Mouse (Mus musculus) myocyte (in vitro differentiated cells): ENCODE measurements at regions not wholly inside any gene's neighbourhood (a gene's known extent, or its start where the extent isn't known, plus 50 kb on each side); places are given as distances from the start of the nearest gene placed in this dataset.

Experiments used
- CEBPB ChIP-seq: IDR thresholded peaks from 2 replicates; pipeline ENCODE4 v1.6.1; 2011; ENCODE audit warnings: mild to moderate bottlenecking, moderate library complexity; ENCODE audit not compliant: poor library complexity, insufficient read depth, severe bottlenecking
- E2F4 ChIP-seq: IDR thresholded peaks from one replicate; pipeline ENCODE4 v1.6.1; 2011; ENCODE audit warnings: mild to moderate bottlenecking, control low read depth, moderate library complexity; ENCODE audit not compliant: insufficient read depth
- MAX ChIP-seq: IDR thresholded peaks from one replicate; pipeline ENCODE4 v1.6.1; 2011; ENCODE audit warnings: low read depth, mild to moderate bottlenecking, control low read depth
- MYOG ChIP-seq, 3 experiments: IDR thresholded peaks; one replicate each; pipeline ENCODE4 v1.6.1; 2011; ENCODE audit warnings: control low read depth in 2 of 3, low read depth in 2 of 3, mild to moderate bottlenecking in 2 of 3; ENCODE audit not compliant: insufficient read length in 2 of 3, control insufficient read depth in 1 of 3, insufficient read depth in 1 of 3
- POLR2A ChIP-seq: IDR thresholded peaks from one replicate; pipeline ENCODE4 v1.6.1; 2011; ENCODE audit warnings: low read depth, mild to moderate bottlenecking, control low read depth, moderate library complexity; ENCODE audit not compliant: insufficient read length
- POLR2AphosphoS2 ChIP-seq: IDR thresholded peaks from one replicate; pipeline ENCODE4 v1.6.1; 2011; ENCODE audit warnings: low read depth, control low read depth; ENCODE audit not compliant: insufficient read length
- REST ChIP-seq: IDR thresholded peaks from one replicate; pipeline ENCODE4 v1.6.1; 2011; ENCODE audit warnings: mild to moderate bottlenecking, control low read depth, moderate library complexity; ENCODE audit not compliant: insufficient read depth, insufficient read length
- TCF12 ChIP-seq: IDR thresholded peaks from one replicate; pipeline ENCODE4 v1.6.1; 2011; ENCODE audit warnings: mild to moderate bottlenecking, control low read depth; ENCODE audit not compliant: poor library complexity, insufficient read depth, severe bottlenecking
- TCF3 ChIP-seq: IDR thresholded peaks from one replicate; pipeline ENCODE4 v1.6.1; 2011; ENCODE audit warnings: low read depth, control low read depth; ENCODE audit not compliant: insufficient read length
- USF1 ChIP-seq: IDR thresholded peaks from one replicate; pipeline ENCODE4 v1.6.1; 2011; ENCODE audit warnings: low read depth, mild to moderate bottlenecking, control low read depth, moderate library complexity

DNA sequence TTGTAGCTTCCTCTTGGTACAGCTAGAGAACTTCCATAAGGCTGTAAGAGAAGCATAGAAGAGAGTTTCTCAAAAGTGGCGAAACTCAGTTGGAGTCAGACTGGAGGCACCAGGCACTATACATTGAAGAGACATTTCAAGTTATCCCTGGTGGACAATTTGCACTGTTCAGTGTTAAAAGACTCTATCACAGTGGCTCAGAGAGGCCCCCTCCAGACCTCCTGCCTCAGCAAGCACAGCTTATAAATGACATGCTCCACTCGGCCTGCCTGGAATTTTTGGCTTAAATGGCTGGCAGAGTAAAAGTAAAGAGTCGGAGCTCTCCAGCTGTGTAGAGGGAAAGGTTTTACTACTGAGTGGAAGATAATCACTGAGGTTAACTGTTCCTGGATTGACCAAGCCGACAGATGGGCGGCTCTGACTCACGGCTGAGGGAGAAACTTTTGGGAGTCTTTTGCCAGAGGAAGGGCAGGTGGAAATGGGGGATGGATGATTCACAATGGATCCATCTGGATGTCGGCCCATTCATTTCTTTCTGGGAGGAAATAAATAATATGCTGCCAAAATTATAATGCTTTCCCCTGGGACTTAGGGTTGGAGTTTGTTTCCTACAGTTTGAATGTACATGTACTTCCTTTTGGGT lies 395.6 kb downstream of the Bcl11a start:
- TF ChIP-seq USF1 = no peak
- TF ChIP-seq POLR2A = no peak
- TF ChIP-seq MAX = no peak
- no peak for TF ChIP-seq MYOG (IDR thresholded peaks at IDR 0.05; ENCODE audit: control insufficient read depth in 1 of 3, insufficient read depth in 1 of 3, insufficient read length in 2 of 3, low read depth in 2 of 3)
- TF ChIP-seq REST = no peak
- no peak for TF ChIP-seq CEBPB
- TF ChIP-seq TCF3 = no peak
- no peak for TF ChIP-seq E2F4
- TF ChIP-seq TCF12 = no peak
- TF ChIP-seq POLR2AphosphoS2 = no peak
